Mouse (Mus musculus): ENCODE measurements at regions not wholly inside any gene's neighbourhood (a gene's known extent, or its start where the extent isn't known, plus 50 kb on each side); places are given as distances from the start of the nearest gene placed in this dataset.

DNA sequence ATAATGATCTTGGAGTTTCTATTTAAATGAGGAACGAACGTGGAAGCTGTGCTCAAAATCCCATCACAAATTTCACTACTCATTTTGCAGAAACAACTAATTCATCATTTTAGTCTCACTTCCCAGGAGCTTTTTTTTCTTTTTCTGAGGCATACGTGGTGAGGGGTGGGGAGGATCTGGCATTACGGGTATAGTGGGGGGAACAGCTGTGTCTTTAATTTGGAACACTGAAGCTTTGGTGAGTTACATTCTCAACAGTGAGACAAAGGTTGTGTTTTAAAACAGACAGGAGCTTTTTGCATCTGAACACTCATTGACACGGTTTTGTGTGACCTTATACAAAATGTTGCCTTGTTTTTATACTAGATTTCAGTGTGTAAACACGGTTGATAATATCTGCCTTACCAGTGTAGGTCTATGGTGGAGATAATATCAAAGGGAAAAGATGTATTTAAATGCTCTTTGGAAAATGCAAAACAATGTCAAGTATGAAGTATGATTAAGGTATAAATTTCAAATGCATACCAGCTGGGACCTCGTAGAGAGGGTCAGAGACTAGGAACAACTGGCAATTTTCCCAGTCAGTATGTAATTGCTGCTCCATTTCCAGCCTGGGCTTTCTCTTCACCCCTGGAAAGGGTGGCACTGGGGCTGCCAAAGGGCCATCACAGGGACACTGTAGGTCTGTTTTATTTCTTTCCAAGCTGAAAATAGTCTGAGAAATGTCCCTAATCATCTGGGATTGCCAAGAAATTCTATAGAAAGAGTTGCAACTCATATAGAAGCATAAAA lies 207.6 kb downstream of the Pla2g4a start:
- no peak for TF ChIP-seq POLR2A (IDR thresholded peaks at IDR 0.05; ENCODE audit: insufficient read depth, low read depth, low read length)
- no peak for TF ChIP-seq CTCF (IDR thresholded peaks at IDR 0.05)
- TF ChIP-seq EP300 (IDR thresholded peaks at IDR 0.05; ENCODE audit: insufficient read depth, low read depth, low read length): no peak
